Mouse (Mus musculus) liver, adult 2 months (tissue): Measurements from ENCODE around the gene Lpar5.

Experiments used
- CTCF ChIP-seq: fragments of 200-500 bp; IDR thresholded peaks from 2 replicates; pipeline ENCODE4 v1.5.1; 2011; ENCODE audit warnings: low read depth, low read length, control low read depth
- POLR2A ChIP-seq: fragments of 200-500 bp; IDR thresholded peaks from 2 replicates; pipeline ENCODE4 v1.6.1; 2011; ENCODE audit warnings: low read length, control low read depth; ENCODE audit not compliant: insufficient read depth; ENCODE audit errors: extremely low read depth

GRCm38 (mm10) chr6:125061493-125061892 lies 6.2 kb upstream of the Lpar5 start:
- TF ChIP-seq POLR2A (no peak), CTCF (no peak)
